ENCODE assay signal across 13 mouse cellular contexts in genomic region chr13:41705636-41706035, GRCm38 (mm10).
DNase-seq lines count a peak whose midpoint lies in the region; ATAC-seq and TF ChIP-seq lines count a peak whose summit lies in the region.
"Had no signal": no experiment of that assay in that cellular context is flagged by ENCODE, and none has a peak within 500 bp of the region (broad histone marks: within the 10 kb centered on the region; RNA-seq: fewer than 3 reads in every experiment).

No protein-coding gene starts in this region.

- WGBS in heart, adult 2 months, result 34% methylated on average over 4 of the region's 4 CpGs
- 19% methylated on average over 4 of the region's 4 CpGs for WGBS in lung, embryonic 16.5 days
- WGBS in heart, embryonic 14.5 days, result 19% methylated on average over 4 of the region's 4 CpGs
- WGBS in limb, embryonic 10.5 days, result 77% methylated on average over 4 of the region's 4 CpGs
- whole genome bisulfite sequencing in liver, postnatal 0 days (ENCODE audit: insufficient replicate concordance), result 40% methylated on average over 4 of the region's 4 CpGs

- H3K27me3 ChIP-seq in heart, adult 2 months (ENCODE audit: control insufficient read depth, insufficient read depth, low read length), result no peaks in the 10 kb centered on the region
- no peaks in the 10 kb centered on the region for H3K27me3 ChIP-seq in lung, embryonic 16.5 days (ENCODE audit: control insufficient read depth, insufficient read depth, low read depth, low read length)
- H3K27me3 ChIP-seq in heart, embryonic 14.5 days (ENCODE audit: control insufficient read depth, insufficient read depth, low read length), result no peaks in the 10 kb centered on the region
- peaks cover 6% of the 10 kb centered on the region; the same call in 1 of the 2 replicates for H3K27me3 ChIP-seq in limb, embryonic 10.5 days (ENCODE audit: low read depth, poor library complexity, severe bottlenecking)
- H3K27me3 ChIP-seq in liver, postnatal 0 days (ENCODE audit: insufficient read depth, low read length), result no peaks in the 10 kb centered on the region
- H3K27me3 ChIP-seq: hindbrain, embryonic 13.5 days; liver, embryonic 12.5 days had no signal

- H3K79me2 ChIP-seq in heart, adult 2 months (replicated peaks; ENCODE audit: control insufficient read depth, insufficient read depth, low read length), result no peaks in the 10 kb centered on the region

- H3K4me2 ChIP-seq in lung, embryonic 16.5 days (ENCODE audit: low read depth, low read length), result no peak overlapping the region
- no peak overlapping the region for H3K4me2 ChIP-seq in heart, embryonic 14.5 days (ENCODE audit: low read length)
- H3K4me2 ChIP-seq in liver, postnatal 0 days (ENCODE audit: low read depth, low read length), result no peak overlapping the region
- H3K4me2 ChIP-seq: hindbrain, embryonic 13.5 days; liver, embryonic 12.5 days had no signal

- intact Hi-C loops in heart, adult 2 months (cut with DNase I), result loop anchor here (5.0 kb wide), 2 partner anchors 347 to 592 kb away; partner anchors contain the start of gene Hivep1

- peaks cover 4% of the 10 kb centered on the region for H3K4me1 ChIP-seq in heart, adult 2 months (ENCODE audit: control insufficient read depth, insufficient read depth, low read length)
- H3K4me1 ChIP-seq in lung, embryonic 16.5 days (replicated peaks; ENCODE audit: control insufficient read depth, insufficient read depth, low read length), result peaks cover 13% of the 10 kb centered on the region
- peaks cover 35 to 49% of the 10 kb centered on the region in 2 experiments for H3K4me1 ChIP-seq in heart, embryonic 14.5 days (ENCODE audit: control insufficient read depth in 2 of 2, insufficient read depth in 2 of 2, low read length in 2 of 2)
- peaks cover 4% of the 10 kb centered on the region; the same call in 1 of the 2 replicates for H3K4me1 ChIP-seq in limb, embryonic 10.5 days
- H3K4me1 ChIP-seq in liver, postnatal 0 days (ENCODE audit: insufficient read depth), result no peaks in the 10 kb centered on the region
- H3K4me1 ChIP-seq: hindbrain, embryonic 13.5 days; liver, embryonic 12.5 days had no signal

- no peak overlapping the region for H3K9ac ChIP-seq in heart, adult 2 months (ENCODE audit: low read depth, low read length)
- no peak overlapping the region for H3K9ac ChIP-seq in lung, embryonic 16.5 days (ENCODE audit: low read length)
- H3K9ac ChIP-seq in heart, embryonic 14.5 days (ENCODE audit: low read length), result peak overlapping the region; percentile 8; the same call in 1 of the 2 replicates
- no peak overlapping the region for H3K9ac ChIP-seq in liver, postnatal 0 days (replicated peaks)
- H3K9ac ChIP-seq: hindbrain, embryonic 13.5 days; liver, embryonic 12.5 days had no signal

- no peak overlapping the region for H3K4me3 ChIP-seq in heart, adult 2 months
- H3K4me3 ChIP-seq in lung, embryonic 16.5 days (ENCODE audit: low read length), result no peak overlapping the region
- H3K4me3 ChIP-seq in heart, embryonic 14.5 days (ENCODE audit: control insufficient read depth in 1 of 2, insufficient read depth in 1 of 2, low read depth in 1 of 2, low read length in 2 of 2), result no peak overlapping the region
- no peak overlapping the region for H3K4me3 ChIP-seq in limb, embryonic 10.5 days
- no peak overlapping the region for H3K4me3 ChIP-seq in liver, postnatal 0 days (ENCODE audit: low read depth, low read length)
- H3K4me3 ChIP-seq: hindbrain, embryonic 13.5 days; liver, embryonic 12.5 days; midbrain, embryonic 10.5 days had no signal

- H3K27ac ChIP-seq in heart, adult 2 months, result peak overlapping the region; percentile 60
- H3K27ac ChIP-seq in lung, embryonic 16.5 days (ENCODE audit: low read length), result peak overlapping the region; percentile 58
- peak overlapping the region; percentile 29 to 81 for H3K27ac ChIP-seq in heart, embryonic 14.5 days (replicated peaks in 1 of 2; ENCODE audit: control insufficient read depth in 1 of 2, insufficient read depth in 1 of 2, low read depth in 2 of 2, low read length in 2 of 2)
- H3K27ac ChIP-seq in limb, embryonic 10.5 days, result no peak overlapping the region
- H3K27ac ChIP-seq in liver, postnatal 0 days (ENCODE audit: low read depth), result no peak overlapping the region
- H3K27ac ChIP-seq: hindbrain, embryonic 13.5 days; liver, embryonic 12.5 days; midbrain, embryonic 10.5 days had no signal

- TF ChIP-seq POLR2A in heart, adult 2 months (IDR thresholded peaks at IDR 0.05; ENCODE audit: insufficient read depth, low read depth, low read length), result no peak

- peaks cover 2% of the 10 kb centered on the region for H3K36me3 ChIP-seq in heart, adult 2 months (ENCODE audit: control insufficient read depth, insufficient read depth, low read length)
- no peaks in the 10 kb centered on the region for H3K36me3 ChIP-seq in lung, embryonic 16.5 days (ENCODE audit: control insufficient read depth, insufficient read depth, low read length)
- no peaks in the 10 kb centered on the region for H3K36me3 ChIP-seq in heart, embryonic 14.5 days (ENCODE audit: control insufficient read depth, insufficient read depth, low read length)
- H3K36me3 ChIP-seq in limb, embryonic 10.5 days, result no peaks in the 10 kb centered on the region
- no peaks in the 10 kb centered on the region for H3K36me3 ChIP-seq in liver, postnatal 0 days (replicated peaks; ENCODE audit: insufficient read depth, low read length)
- H3K36me3 ChIP-seq: hindbrain, embryonic 13.5 days; liver, embryonic 12.5 days; midbrain, embryonic 10.5 days had no signal

- no peaks in the 10 kb centered on the region for H3K9me3 ChIP-seq in lung, embryonic 16.5 days (ENCODE audit: control insufficient read depth, low read length)
- H3K9me3 ChIP-seq in heart, embryonic 14.5 days (ENCODE audit: control insufficient read depth, low read length), result no peaks in the 10 kb centered on the region; the same call in 1 of the 2 replicates
- no peaks in the 10 kb centered on the region for H3K9me3 ChIP-seq in limb, embryonic 10.5 days (replicated peaks)
- H3K9me3 ChIP-seq in liver, postnatal 0 days (ENCODE audit: low read length), result no peaks in the 10 kb centered on the region
- H3K9me3 ChIP-seq: hindbrain, embryonic 13.5 days; liver, embryonic 12.5 days; midbrain, embryonic 10.5 days had no signal

- DNase-seq in heart, adult 2 months, result no peak
- DNase-seq in heart, adult 9 months (ENCODE audit: low spot score in 2 of 2), result no peak
- no peak for DNase-seq in lung, postnatal 25 days (ENCODE audit: low spot score)
- no peak for DNase-seq in thymus, adult 18-20 months
- DNase-seq in limb, embryonic 10.5 days (ENCODE audit: low spot score), result no peak
- no peak for DNase-seq in liver, postnatal 0 days
- DNase-seq: B cell, adult 2 months; cerebellum, postnatal 10 days had no signal

- TF ChIP-seq EP300 in heart, adult 2 months (IDR thresholded peaks at IDR 0.05; ENCODE audit: insufficient read depth, low read depth, low read length), result no peak
- TF ChIP-seq EP300 in liver, postnatal 0 days (IDR thresholded peaks at IDR 0.05; ENCODE audit: low read depth), result no peak

- no peak for TF ChIP-seq CTCF in heart, adult 2 months (IDR thresholded peaks at IDR 0.05)
- TF ChIP-seq CTCF in liver, postnatal 0 days (IDR thresholded peaks at IDR 0.05; ENCODE audit: low read depth), result no peak

- peak; percentile 40 for ATAC-seq in lung, embryonic 16.5 days (ENCODE audit: low read depth)
- 0 out of 2 replicates have a peak, but pooled peaks have one; percentile 2 for ATAC-seq in heart, embryonic 14.5 days (ENCODE audit: insufficient number of reproducible peaks, insufficient read depth, low FRiP score, low read depth)
- ATAC-seq in liver, postnatal 0 days, result no peak
- ATAC-seq: liver, embryonic 12.5 days had no signal

Comparison
In these comparisons a context has a peak if more than half of its experiments do, and no peak if none do; other contexts are left out.
1. H3K27ac ChIP-seq: peak in heart, adult 2 months (single experiment), lung, embryonic 16.5 days (single experiment) and heart, embryonic 14.5 days (2 of 2); none in limb, embryonic 10.5 days (single experiment) and liver, postnatal 0 days (single experiment).